Mouse (Mus musculus) heart, postnatal 25 days (tissue): Measurements from ENCODE around the gene Tfap2b. TPM values are rescaled to one million over a fixed set of nuclear protein-coding genes. Genes with fewer than 3 reads are reported as not detected.

Source experiments
- DNase-seq: peaks from one replicate; pipeline ENCODE4 v3.0.0; 2022; ENCODE audit warnings: low spot score
- intact Hi-C: fragments of 180-260 bp; cut with DNase I; formaldehyde crosslinking; loops from one replicate; pipeline ENCODE4 v1.15.1; 2025
- total RNA-seq, 2 experiments: library from RNA; stranded (reverse); gene quantifications; 2 replicates each; pipeline ENCODE4 v1.2.3; 2021

Tfap2b gene
- total RNA-seq, 2 experiments from 2014 or later = 0.08 to 0.16 TPM

GRCm38 (mm10) chr1:19230926-19231573 is 22.3 kb downstream of the Tfap2b start:
- intact Hi-C loops = no loop called here
- DNase-seq = no peak

GRCm38 (mm10) chr1:19231574-19232080 is 22.9 kb downstream of the Tfap2b start:
- no peak for DNase-seq
- intact Hi-C loops = no loop called here

- intact Hi-C loops = no loop called here
- DNase-seq = no peak
Observed at GRCm38 (mm10) chr1:19232743-19233142, 24.0 kb downstream of the Tfap2b start.

- no peak for DNase-seq
- intact Hi-C loops = no loop called here
Observed at GRCm38 (mm10) chr1:19233857-19234256, 25.1 kb downstream of the Tfap2b start.

- intact Hi-C loops = no loop called here
- DNase-seq = no peak
Observed at GRCm38 (mm10) chr1:19234432-19235205, 25.9 kb downstream of the Tfap2b start.

GRCm38 (mm10) chr1:19236051-19236450 is 27.3 kb downstream of the Tfap2b start:
- intact Hi-C loops = no loop called here
- DNase-seq = no peak

GRCm38 (mm10) chr1:19236591-19236990 is 27.9 kb downstream of the Tfap2b start:
- intact Hi-C loops = no loop called here
- no peak for DNase-seq

GRCm38 (mm10) chr1:19237061-19237460 is 28.3 kb downstream of the Tfap2b start:
- intact Hi-C loops = no loop called here
- DNase-seq = no peak

- intact Hi-C loops = no loop called here
- no peak for DNase-seq
Observed at GRCm38 (mm10) chr1:19237721-19238410, 29.2 kb downstream of the Tfap2b start.

GRCm38 (mm10) chr1:19240054-19240453 is 31.3 kb downstream of the Tfap2b start:
- intact Hi-C loops = no loop called here
- no peak for DNase-seq

- DNase-seq = no peak
Observed at GRCm38 (mm10) chr1:19241316-19241715, 32.6 kb downstream of the Tfap2b start.

GRCm38 (mm10) chr1:19242021-19242420 is 33.3 kb downstream of the Tfap2b start:
- DNase-seq = no peak
- intact Hi-C loops = no loop called here

More at GRCm38 (mm10) chr1:19241316-19241715, 32.6 kb downstream of the Tfap2b start:
- intact Hi-C loops = no loop called here

- intact Hi-C loops = no loop called here
- no peak for DNase-seq
Observed at GRCm38 (mm10) chr1:19245032-19245431, 36.3 kb downstream of the Tfap2b start.

- DNase-seq = no peak
- intact Hi-C loops = no loop called here
Observed at GRCm38 (mm10) chr1:19251286-19251685, 42.6 kb downstream of the Tfap2b start.

GRCm38 (mm10) chr1:19269596-19269995 is 60.9 kb downstream of the Tfap2b start:
- intact Hi-C loops = no loop called here
- no peak for DNase-seq

Other genes with a start within 250 kb of the Tfap2b start
- not detected for gene Tfap2d, start 105.9 kb upstream of the Tfap2b start, total RNA-seq